Mouse (Mus musculus): ENCODE measurements at regions not wholly inside any gene's neighbourhood (a gene's known extent, or its start where the extent isn't known, plus 50 kb on each side); places are given as distances from the start of the nearest gene placed in this dataset.
"Not testable (repeated sequence)": the region's sequence is repeated elsewhere in the genome, so short reads cannot be mapped to it uniquely, and the experiment has no call there.

DNA sequence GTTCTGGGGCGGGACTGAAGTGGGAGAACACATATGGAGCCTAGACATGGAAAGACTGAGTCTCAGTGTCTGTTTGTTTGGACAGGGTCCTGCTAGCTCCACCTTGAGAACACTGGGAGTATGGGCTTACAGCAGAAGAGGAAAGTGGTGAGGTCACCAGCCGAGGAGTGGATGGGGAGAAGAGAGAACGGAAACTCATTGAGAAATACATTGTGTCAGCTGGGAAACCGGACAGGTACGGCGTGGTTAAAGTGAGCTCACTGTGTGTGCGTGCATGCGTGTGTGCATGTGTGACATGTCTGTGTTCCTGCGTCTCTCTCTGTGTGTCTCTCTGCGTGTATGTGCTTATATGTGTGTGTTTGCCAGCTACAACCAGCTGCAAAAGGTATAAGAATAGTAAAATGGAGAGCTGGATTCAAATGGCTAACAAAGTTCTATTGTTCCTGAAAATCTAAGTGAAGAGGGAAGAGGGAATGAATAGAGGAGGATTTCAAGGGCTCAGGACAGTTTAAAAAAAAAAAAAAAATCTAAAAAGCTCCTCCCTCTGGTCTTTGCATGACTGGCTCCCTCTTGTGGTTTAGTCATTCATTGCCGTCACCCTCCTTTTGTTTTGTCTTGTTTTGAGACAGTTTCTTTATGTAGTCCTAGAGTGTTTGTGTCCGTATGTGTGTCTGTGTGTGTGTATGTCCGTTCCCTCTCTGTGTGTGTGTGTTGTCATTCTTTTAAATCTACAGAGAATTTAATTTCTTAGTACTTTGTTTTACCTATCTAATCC lies 52.0 kb upstream of the Ak4 start:
- no peak for ATAC-seq (ENCODE audit: insufficient number of reproducible peaks, low FRiP score, low TSS enrichment, low read depth)
- no peak overlapping the region for H3K27ac ChIP-seq (replicated peaks)
- H3K36me3 ChIP-seq, result no peaks in the 10 kb centered on the region
- H3K9me3 ChIP-seq (replicated peaks), result no peaks in the 10 kb centered on the region
- no peak overlapping the region for H3K4me2 ChIP-seq (replicated peaks)
- no peak overlapping the region for H3K9ac ChIP-seq
- H3K4me1 ChIP-seq, result no peaks in the 10 kb centered on the region
- 63% methylated on average over 13 of the region's 13 CpGs for WGBS
- no peak overlapping the region for H3K4me3 ChIP-seq (replicated peaks)
- no peaks in the 10 kb centered on the region for H3K27me3 ChIP-seq

GRCm38 (mm10) chr4:101365299-101365698 lies 53.8 kb upstream of the Ak4 start:
- Histone ChIP-seq H3K4me1 (no peaks in the 10 kb centered on the region), H3K27me3 (no peaks in the 10 kb centered on the region), H3K36me3 (no peaks in the 10 kb centered on the region), H3K9ac (no peak overlapping the region), H3K4me2 (replicated peaks) (no peak overlapping the region), H3K4me3 (replicated peaks) (no peak overlapping the region), H3K27ac (replicated peaks) (no peak overlapping the region), H3K9me3 (replicated peaks) (no peaks in the 10 kb centered on the region)
- ATAC-seq (ENCODE audit: insufficient number of reproducible peaks, low FRiP score, low TSS enrichment, low read depth), result no peak
- 73% methylated on average over 3 of the region's 3 CpGs for WGBS

DNA sequence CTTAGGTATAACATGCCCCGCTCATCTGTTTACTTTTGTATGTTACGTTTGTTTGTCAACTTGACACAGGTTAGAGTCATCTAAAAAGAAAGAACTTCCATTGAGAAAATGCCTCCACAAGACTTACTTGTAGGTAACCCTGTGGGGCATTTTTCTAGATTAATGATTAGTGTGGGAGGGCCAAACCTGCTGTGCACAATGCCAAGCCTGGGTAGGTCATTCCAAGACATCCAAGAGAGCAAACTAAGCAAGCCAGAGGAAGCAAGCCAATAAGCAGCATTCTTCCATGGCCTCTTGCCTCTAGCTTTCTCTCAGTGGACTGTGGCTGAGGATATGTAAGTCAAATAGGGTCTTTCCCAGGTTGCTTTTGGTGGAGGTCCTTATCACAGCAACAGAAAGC lies 54.4 kb upstream of the Ak4 start:
- H3K4me3 ChIP-seq (replicated peaks), result no peak overlapping the region
- no peaks in the 10 kb centered on the region for H3K9me3 ChIP-seq (replicated peaks)
- no peak overlapping the region for H3K27ac ChIP-seq (replicated peaks)
- H3K9ac ChIP-seq, result no peak overlapping the region
- H3K36me3 ChIP-seq, result no peaks in the 10 kb centered on the region
- H3K27me3 ChIP-seq, result no peaks in the 10 kb centered on the region
- H3K4me1 ChIP-seq, result no peaks in the 10 kb centered on the region
- H3K4me2 ChIP-seq (replicated peaks), result no peak overlapping the region
- ATAC-seq (ENCODE audit: insufficient number of reproducible peaks, low FRiP score, low TSS enrichment, low read depth), result no peak
- 83% methylated on average over 2 of the region's 2 CpGs for WGBS

DNA sequence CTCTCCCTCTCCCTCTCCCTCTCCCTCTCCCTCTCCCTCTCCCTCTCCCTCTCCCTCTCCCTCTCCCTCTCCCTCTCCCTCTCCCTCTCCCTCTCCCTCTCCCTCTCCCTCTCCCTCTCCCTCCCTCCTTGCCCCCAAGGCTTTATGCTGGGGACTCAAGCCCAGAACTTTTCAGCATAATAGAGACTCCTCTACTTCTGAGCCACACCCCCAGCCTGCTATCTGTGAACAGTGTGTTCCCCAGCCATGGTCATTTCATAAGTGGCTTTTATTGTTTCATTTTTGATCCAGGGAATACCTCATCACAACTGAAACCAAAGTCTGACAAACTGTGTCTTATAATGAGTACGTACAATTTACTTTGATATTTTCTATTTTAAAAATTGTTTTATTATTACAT lies 55.8 kb upstream of the Ak4 start:
- not testable (repeated sequence) for ATAC-seq (ENCODE audit: insufficient number of reproducible peaks, low FRiP score, low TSS enrichment, low read depth); H3K9ac ChIP-seq; H3K27me3 ChIP-seq; H3K36me3 ChIP-seq; H3K4me2 ChIP-seq (replicated peaks); H3K4me1 ChIP-seq; H3K4me3 ChIP-seq (replicated peaks); H3K9me3 ChIP-seq (replicated peaks); H3K27ac ChIP-seq (replicated peaks)
- WGBS, result 89% methylated on average over 1 of the region's 1 CpGs

GRCm38 (mm10) chr4:101361779-101362178 lies 57.3 kb upstream of the Ak4 start:
- Histone ChIP-seq H3K36me3 (no peaks in the 10 kb centered on the region), H3K9ac (no peak overlapping the region), H3K27me3 (no peaks in the 10 kb centered on the region), H3K9me3 (replicated peaks) (no peaks in the 10 kb centered on the region), H3K27ac (replicated peaks) (no peak overlapping the region), H3K4me3 (replicated peaks) (no peak overlapping the region), H3K4me1 (0 out of 2 replicates have a peak, but pooled peaks cover 7% of the 10 kb centered on the region), H3K4me2 (replicated peaks) (no peak overlapping the region)
- 89% methylated on average over 1 of the region's 1 CpGs for WGBS
- ATAC-seq (ENCODE audit: insufficient number of reproducible peaks, low FRiP score, low TSS enrichment, low read depth), result no peak

DNA sequence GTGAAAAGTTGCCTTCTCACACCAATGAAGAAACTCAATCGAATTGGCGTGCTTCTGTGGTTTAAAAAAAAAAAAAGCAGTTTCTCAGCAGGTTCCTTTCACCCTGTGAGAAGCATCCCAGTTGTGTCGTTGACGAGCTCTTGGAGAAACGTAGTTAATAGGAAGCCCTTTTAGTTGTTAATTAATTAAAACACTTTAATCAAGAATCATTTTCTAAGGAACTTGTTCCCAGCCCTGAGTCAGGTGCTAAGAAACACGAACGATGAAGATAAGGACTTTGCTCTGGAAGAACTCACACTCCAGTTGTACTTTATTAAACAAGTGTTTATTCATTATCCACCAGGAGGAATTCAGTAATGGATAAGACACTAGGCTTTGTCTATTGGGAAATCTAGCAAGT lies 58.8 kb upstream of the Ak4 start:
- H3K9me3 ChIP-seq (replicated peaks), result no peaks in the 10 kb centered on the region
- no peak overlapping the region for H3K9ac ChIP-seq
- no peak for ATAC-seq (ENCODE audit: insufficient number of reproducible peaks, low FRiP score, low TSS enrichment, low read depth)
- H3K4me1 ChIP-seq, result peaks cover 10% of the 10 kb centered on the region
- 85% methylated on average over 7 of the region's 7 CpGs for WGBS
- H3K27ac ChIP-seq (replicated peaks), result no peak overlapping the region
- H3K4me3 ChIP-seq (replicated peaks), result no peak overlapping the region
- no peaks in the 10 kb centered on the region for H3K36me3 ChIP-seq
- H3K27me3 ChIP-seq, result no peaks in the 10 kb centered on the region
- no peak overlapping the region for H3K4me2 ChIP-seq (replicated peaks)

GRCm38 (mm10) chr4:101359119-101359518 lies 60.0 kb upstream of the Ak4 start:
- WGBS, result 77% methylated on average over 5 of the region's 5 CpGs
- Histone ChIP-seq H3K36me3 (no peaks in the 10 kb centered on the region), H3K9ac (no peak overlapping the region), H3K27ac (replicated peaks) (no peak overlapping the region), H3K4me3 (replicated peaks) (no peak overlapping the region), H3K9me3 (replicated peaks) (no peaks in the 10 kb centered on the region), H3K4me1 (peaks cover 22% of the 10 kb centered on the region), H3K27me3 (no peaks in the 10 kb centered on the region), H3K4me2 (replicated peaks) (no peak overlapping the region)
- ATAC-seq (ENCODE audit: insufficient number of reproducible peaks, low FRiP score, low TSS enrichment, low read depth), result no peak

GRCm38 (mm10) chr4:101358525-101358924 lies 60.6 kb upstream of the Ak4 start:
- H3K4me3 ChIP-seq (replicated peaks), result no peak overlapping the region
- H3K27me3 ChIP-seq, result no peaks in the 10 kb centered on the region
- no peak overlapping the region for H3K27ac ChIP-seq (replicated peaks)
- no peak overlapping the region for H3K9ac ChIP-seq
- no peaks in the 10 kb centered on the region for H3K36me3 ChIP-seq
- no peaks in the 10 kb centered on the region for H3K9me3 ChIP-seq (replicated peaks)
- peaks cover 24% of the 10 kb centered on the region for H3K4me1 ChIP-seq
- H3K4me2 ChIP-seq (replicated peaks), result no peak overlapping the region
- WGBS, result 91% methylated on average over 3 of the region's 3 CpGs
- no peak for ATAC-seq (ENCODE audit: insufficient number of reproducible peaks, low FRiP score, low TSS enrichment, low read depth)

DNA sequence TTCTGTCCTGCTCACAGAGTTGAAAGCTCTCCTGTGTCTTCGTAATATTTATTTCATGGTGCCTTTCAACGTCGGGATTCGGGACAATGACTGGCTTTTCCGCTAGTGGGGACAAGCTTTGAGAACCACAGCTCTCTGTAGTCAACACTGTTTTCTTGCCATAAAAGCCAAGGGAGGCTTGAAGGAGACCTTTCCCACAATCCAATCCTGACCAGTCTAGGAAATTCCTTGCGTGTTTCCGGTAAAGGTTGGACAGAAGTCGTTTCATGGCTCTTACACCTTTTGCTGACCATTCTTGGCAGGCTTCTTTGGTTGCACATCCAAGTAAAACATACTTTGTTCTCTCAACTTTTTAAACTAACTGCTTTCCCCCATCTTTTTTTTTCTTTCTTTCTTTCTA lies 61.2 kb upstream of the Ak4 start:
- 77% methylated on average over 8 of the region's 8 CpGs for WGBS
- Histone ChIP-seq H3K27ac (replicated peaks) (peak overlapping the region; percentile 90), H3K4me3 (replicated peaks) (peak overlapping the region; percentile 85), H3K4me2 (replicated peaks) (peak overlapping the region; percentile 93), H3K9me3 (replicated peaks) (no peaks in the 10 kb centered on the region), H3K4me1 (peaks cover 24% of the 10 kb centered on the region), H3K27me3 (no peaks in the 10 kb centered on the region), H3K9ac (no peak overlapping the region), H3K36me3 (no peaks in the 10 kb centered on the region)
- ATAC-seq (ENCODE audit: insufficient number of reproducible peaks, low FRiP score, low TSS enrichment, low read depth), result no peak

DNA sequence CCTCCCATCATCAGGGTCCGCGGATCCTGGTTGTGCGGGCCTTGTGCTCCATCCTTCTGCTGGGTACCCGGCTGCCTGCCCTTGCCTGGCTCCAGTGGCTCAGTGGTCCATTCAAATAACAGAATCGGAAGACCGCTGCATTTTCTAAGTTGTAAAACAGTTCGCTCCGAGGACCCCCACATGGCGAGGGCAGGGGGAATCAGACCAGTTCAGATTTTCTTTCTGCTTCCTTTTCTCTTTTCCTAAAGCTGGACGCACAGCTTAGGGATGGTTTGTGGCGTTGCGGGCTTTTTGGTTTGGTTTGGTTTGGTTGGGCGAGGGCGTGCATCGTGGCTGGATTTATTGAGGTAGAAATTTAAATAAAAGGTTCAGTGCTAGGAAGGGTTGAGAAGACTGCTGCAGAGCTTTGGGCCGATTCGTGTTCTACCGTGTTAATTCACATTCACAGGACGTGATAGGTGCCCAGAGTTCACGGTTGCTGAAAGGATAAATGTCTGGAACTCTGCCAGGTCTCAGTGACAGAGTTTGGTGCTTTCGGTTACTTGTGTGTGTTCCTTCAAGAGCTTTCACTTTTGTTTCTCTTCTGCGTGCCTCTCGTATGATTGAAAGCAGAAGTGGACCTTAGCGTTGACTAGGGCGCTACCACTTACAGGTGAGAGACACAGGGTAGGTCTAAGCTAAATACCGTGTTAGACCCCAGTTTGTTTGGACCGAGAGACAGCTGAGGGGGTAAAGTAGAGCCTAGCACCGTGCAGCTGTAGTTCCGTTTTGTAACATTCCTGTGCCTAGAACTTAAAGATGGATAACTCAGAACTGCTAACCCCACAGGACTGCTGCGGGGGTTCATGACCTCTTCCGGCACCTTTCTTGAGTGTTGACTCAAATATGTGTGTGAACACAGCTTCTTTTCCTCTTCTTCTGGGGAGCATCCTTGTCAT lies 61.9 kb upstream of the Ak4 start:
- peak overlapping the region; percentile 90 for H3K27ac ChIP-seq (replicated peaks)
- H3K27me3 ChIP-seq, result no peaks in the 10 kb centered on the region
- peaks cover 24% of the 10 kb centered on the region for H3K4me1 ChIP-seq
- no peaks in the 10 kb centered on the region for H3K9me3 ChIP-seq (replicated peaks)
- 9% methylated on average over 31 of the region's 31 CpGs for WGBS
- peak overlapping the region; percentile 85 for H3K4me3 ChIP-seq (replicated peaks)
- no peak for ATAC-seq (ENCODE audit: insufficient number of reproducible peaks, low FRiP score, low TSS enrichment, low read depth)
- H3K36me3 ChIP-seq, result no peaks in the 10 kb centered on the region
- H3K9ac ChIP-seq, result peak overlapping the region; percentile 53
- H3K4me2 ChIP-seq (replicated peaks), result peak overlapping the region; percentile 93

- Histone ChIP-seq H3K27me3 (no peaks in the 10 kb centered on the region), H3K36me3 (no peaks in the 10 kb centered on the region), H3K4me2 (replicated peaks) (peak overlapping the region; percentile 93), H3K27ac (replicated peaks) (peak overlapping the region; percentile 93), H3K9me3 (replicated peaks) (no peaks in the 10 kb centered on the region), H3K9ac (peak overlapping the region; percentile 77), H3K4me1 (peaks cover 24% of the 10 kb centered on the region), H3K4me3 (replicated peaks) (peak overlapping the region; percentile 85)
- ATAC-seq (ENCODE audit: insufficient number of reproducible peaks, low FRiP score, low TSS enrichment, low read depth), result peak; percentile 81
- WGBS, result under 1% methylated on average over 93 of the region's 107 CpGs
These were observed 62.8 kb upstream of the Ak4 start for GRCm38 (mm10) chr4:101356093-101356953.
